Mouse (Mus musculus) lung, postnatal 0 days (tissue): ENCODE results near the gene Ptpn3.

ENCODE experiments used
- CTCF ChIP-seq: IDR thresholded peaks from 2 replicates; pipeline ENCODE4 v1.5.1; 2016; ENCODE audit warnings: antibody characterized with exemption, mild to moderate bottlenecking
- EP300 ChIP-seq: IDR thresholded peaks from 2 replicates; pipeline ENCODE4 v1.6.1; 2016; ENCODE audit warnings: antibody characterized with exemption, mild to moderate bottlenecking, control low read depth

GRCm38 (mm10) chr4:57228601-57229520, 72.8 kb downstream of the Ptpn3 start:
- no peak for TF ChIP-seq CTCF
- no peak for TF ChIP-seq EP300
